Mouse (Mus musculus): Measurements from ENCODE around the gene Synrg.

The Synrg gene

DNA sequence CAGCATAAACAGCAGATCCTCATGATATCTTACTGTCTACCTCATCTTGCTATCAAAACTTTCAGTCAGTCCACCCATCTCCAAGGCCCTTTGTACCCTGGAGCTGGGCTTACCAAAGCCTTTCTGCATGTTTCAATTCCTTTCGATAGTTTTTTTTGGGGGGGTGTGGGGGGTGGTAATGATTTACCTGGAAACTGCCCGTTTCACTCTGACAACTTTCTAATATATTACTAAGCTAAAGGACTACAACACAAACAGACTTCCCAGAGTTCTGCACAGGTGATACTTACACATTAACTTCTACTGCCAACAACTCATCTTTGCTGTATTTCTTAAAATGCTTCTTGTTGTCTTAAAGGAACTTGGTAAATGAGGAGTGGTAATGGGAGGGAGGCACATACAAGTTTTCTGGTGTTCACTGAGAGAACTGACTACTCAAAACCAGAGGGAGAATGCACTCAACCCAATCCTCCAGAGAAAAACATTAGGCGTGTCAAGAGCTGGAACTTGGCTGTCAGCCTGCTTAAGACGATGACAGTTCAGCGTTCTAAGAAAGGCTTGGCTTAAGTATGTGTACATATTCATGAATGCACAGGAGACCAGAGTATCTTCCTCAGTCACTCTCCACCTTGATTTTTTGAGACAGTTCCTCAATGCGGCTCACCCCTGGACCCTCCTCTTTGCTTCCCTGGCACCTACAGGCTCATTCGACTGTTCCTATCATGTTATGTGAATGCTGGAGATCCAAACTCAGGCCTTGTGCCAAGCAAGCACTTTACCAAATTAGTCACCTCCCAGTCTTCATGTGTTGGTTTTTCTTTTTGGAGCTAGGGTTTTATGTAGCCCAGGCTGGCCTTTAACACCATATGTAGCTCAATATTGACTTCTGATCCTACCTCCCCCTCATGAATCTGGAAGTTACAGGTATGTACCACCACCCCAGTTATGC lies 109.9 kb downstream of the Synrg start:
- no peak for DNase-seq (ENCODE audit: low spot score)

DNA sequence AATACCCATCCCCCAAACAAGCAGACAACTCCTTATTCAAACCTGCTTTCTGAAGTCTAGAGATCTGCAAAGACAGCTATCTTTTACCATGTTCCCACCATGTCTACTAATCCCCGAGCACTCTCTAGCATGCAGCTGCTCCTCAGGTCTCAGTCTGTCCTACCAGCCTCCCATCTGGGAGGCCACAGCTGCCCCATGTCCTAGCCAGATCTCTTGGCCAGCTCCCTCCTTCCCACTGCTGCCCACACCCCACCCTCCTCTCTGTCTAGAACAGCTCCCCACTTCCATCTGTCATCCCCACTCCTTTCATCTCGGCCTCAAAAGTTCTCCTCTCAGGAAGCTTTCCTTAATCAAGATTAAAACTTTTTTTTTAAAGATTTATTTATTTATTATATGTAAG lies 112.8 kb downstream of the Synrg start:
- no peak for DNase-seq (ENCODE audit: low spot score)

DNA sequence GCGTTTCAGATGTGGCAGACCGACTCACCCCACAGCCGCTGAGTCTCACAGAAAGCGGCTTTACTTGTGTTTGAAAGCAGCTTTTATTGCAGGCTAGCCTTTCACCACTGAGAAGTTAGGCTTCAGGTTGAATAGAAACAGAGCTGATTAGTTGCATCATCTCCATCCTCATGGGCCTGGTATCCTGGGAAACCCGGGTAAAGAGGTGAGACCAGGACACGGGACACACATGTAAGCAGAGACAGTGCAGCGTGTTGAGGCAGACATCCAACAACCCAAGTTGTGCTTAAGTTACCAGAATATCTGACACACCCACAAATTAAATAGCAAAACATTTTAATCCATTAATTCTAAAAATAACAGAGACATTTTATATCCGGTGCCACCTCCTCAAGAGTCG lies 114.4 kb downstream of the Synrg start:
- no peak for DNase-seq (ENCODE audit: low spot score)

- no peak for DNase-seq (ENCODE audit: low spot score)
Observed at GRCm38 (mm10) chr11:84079361-84079760, 115.1 kb downstream of the Synrg start.

- DNase-seq (ENCODE audit: low spot score), result no peak
Observed at GRCm38 (mm10) chr11:84079887-84080286, 115.7 kb downstream of the Synrg start.

GRCm38 (mm10) chr11:84080327-84080726 lies 116.1 kb downstream of the Synrg start:
- DNase-seq (ENCODE audit: low spot score), result no peak

GRCm38 (mm10) chr11:84081901-84082300 lies 117.7 kb downstream of the Synrg start:
- no peak for DNase-seq (ENCODE audit: low spot score)

DNA sequence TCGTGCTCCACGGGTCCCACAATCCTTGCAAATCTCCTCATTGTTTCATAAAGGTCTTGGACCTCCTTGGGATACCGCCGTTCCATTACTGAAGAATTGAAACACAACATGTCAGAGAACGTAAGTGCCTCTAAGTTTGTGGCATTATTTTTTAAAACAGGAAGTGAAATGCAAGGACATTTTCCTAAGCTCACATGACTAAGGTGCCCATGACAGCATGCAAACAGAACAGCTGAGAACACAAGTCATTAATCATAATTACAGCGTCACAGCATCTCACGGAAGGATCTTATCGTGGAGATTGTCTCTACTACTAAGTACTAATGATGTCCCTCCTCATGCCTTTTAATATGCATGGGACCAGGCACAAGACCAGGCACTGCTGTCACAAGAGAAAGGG lies 126.3 kb downstream of the Synrg start:
- DNase-seq (ENCODE audit: low spot score), result no peak
